Mouse (Mus musculus): ENCODE results near the gene Dnah10. TPM values are rescaled to one million over a fixed set of nuclear protein-coding genes. Genes with fewer than 3 reads are reported as not detected.

The Dnah10 gene
- total and polyA plus RNA-seq, 2 experiments: not detected

DNA sequence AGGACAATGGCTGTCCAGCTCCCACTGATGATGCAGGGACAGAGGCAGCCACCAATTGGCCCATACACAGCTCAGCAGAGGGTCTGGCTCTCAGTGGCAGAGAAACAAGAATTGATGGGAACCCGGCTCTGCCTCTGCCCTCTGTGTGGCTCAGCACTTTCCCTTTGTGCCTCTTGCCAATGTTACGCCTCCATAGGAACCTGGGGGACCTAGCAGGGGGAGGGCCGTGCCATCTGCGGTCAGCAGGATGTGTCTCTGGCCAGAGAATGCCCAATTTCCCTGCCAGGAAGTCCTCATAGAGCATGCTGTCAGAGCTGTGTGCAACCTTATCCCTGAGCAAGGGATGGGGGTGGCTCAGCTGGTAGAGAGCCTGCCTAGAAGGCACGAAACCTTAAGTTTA is 89.9 kb downstream of the Dnah10 start:
- H3K79me2 ChIP-seq (ENCODE audit: control insufficient read depth, insufficient read depth, low read length): no peaks in the 10 kb centered on the region
- no peaks in the 10 kb centered on the region for H3K36me3 ChIP-seq (ENCODE audit: control insufficient read depth, insufficient read depth, low read length)
- no peak overlapping the region for H3K27ac ChIP-seq (replicated peaks; ENCODE audit: insufficient read depth, low read depth, low read length)
- no peak overlapping the region for H3K4me3 ChIP-seq (ENCODE audit: insufficient read depth, low read depth, low read length)
- no peaks in the 10 kb centered on the region for H3K4me1 ChIP-seq (ENCODE audit: control insufficient read depth, insufficient read depth, low read length)
- H3K27me3 ChIP-seq (ENCODE audit: control insufficient read depth, insufficient read depth, low read length): no peaks in the 10 kb centered on the region
- DNase-seq (ENCODE audit: extremely low read depth, low read depth, low spot score): no peak
- no peak overlapping the region for H3K9ac ChIP-seq (ENCODE audit: low read depth, low read length)
- 73% methylated on average over 5 of the region's 5 CpGs for WGBS
- TF ChIP-seq POLR2A (IDR thresholded peaks at IDR 0.05; ENCODE audit: extremely low read depth, insufficient read depth, low read length): no peak
- TF ChIP-seq CTCF (IDR thresholded peaks at IDR 0.05; ENCODE audit: low read depth, low read length): no peak

- no peak for TF ChIP-seq CTCF (IDR thresholded peaks at IDR 0.05; ENCODE audit: low read depth, low read length)
- no peak for TF ChIP-seq POLR2A (IDR thresholded peaks at IDR 0.05; ENCODE audit: extremely low read depth, insufficient read depth, low read length)
- Histone ChIP-seq H3K27me3 (ENCODE audit: control insufficient read depth, insufficient read depth, low read length) (no peaks in the 10 kb centered on the region), H3K4me3 (ENCODE audit: insufficient read depth, low read depth, low read length) (no peak overlapping the region), H3K27ac (replicated peaks; ENCODE audit: insufficient read depth, low read depth, low read length) (no peak overlapping the region), H3K79me2 (ENCODE audit: control insufficient read depth, insufficient read depth, low read length) (no peaks in the 10 kb centered on the region), H3K4me1 (ENCODE audit: control insufficient read depth, insufficient read depth, low read length) (no peaks in the 10 kb centered on the region), H3K36me3 (ENCODE audit: control insufficient read depth, insufficient read depth, low read length) (no peaks in the 10 kb centered on the region), H3K9ac (ENCODE audit: low read depth, low read length) (no peak overlapping the region)
- WGBS: 79% methylated on average over 15 of the region's 15 CpGs
- no peak for DNase-seq (ENCODE audit: extremely low read depth, low read depth, low spot score)
These were observed 92.2 kb downstream of the Dnah10 start for GRCm38 (mm10) chr5:124817050-124817449.

DNA sequence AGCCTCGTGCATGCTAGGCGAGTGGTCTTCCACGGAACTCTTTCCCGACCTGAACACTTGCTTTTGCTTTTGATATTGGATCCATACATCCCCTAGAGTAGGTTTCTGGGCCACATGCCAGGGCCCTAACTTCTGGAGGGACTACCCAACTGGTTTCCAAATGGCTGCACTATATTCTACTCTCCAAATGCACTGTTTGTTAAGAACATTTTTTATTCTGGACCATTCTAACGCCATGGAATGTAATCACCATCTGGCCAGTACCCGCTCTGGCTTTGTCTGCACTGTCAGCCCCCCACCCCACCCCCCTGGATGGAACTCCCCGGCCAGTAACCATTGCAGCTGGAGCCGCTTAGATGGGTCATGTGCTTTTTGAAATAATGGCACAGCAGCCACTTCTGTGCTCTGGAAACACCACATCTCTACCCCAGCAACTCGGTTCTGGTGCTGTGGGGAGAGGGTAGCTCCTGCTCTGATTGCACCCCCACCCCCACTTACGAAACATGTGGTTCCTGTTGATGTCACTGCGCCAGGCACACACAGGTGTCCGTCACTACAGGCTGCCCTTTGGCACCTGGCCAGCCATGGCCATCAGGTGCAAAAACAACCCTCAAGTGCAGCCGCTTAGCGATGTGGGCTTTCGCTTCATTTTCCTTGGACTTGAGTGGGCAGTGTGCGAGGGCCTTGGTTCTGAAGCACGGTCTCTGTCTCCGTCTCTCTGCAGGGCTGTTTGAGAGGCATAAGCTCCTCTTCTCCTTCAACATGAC is 97.4 kb downstream of the Dnah10 start:
- H3K4me1 ChIP-seq (ENCODE audit: control insufficient read depth, insufficient read depth, low read length): no peaks in the 10 kb centered on the region
- no peaks in the 10 kb centered on the region for H3K79me2 ChIP-seq (ENCODE audit: control insufficient read depth, insufficient read depth, low read length)
- no peak for TF ChIP-seq CTCF (IDR thresholded peaks at IDR 0.05; ENCODE audit: low read depth, low read length)
- TF ChIP-seq POLR2A (IDR thresholded peaks at IDR 0.05; ENCODE audit: extremely low read depth, insufficient read depth, low read length): no peak
- no peak for DNase-seq (ENCODE audit: extremely low read depth, low read depth, low spot score)
- WGBS: 82% methylated on average over 18 of the region's 18 CpGs
- no peak overlapping the region for H3K4me3 ChIP-seq (ENCODE audit: insufficient read depth, low read depth, low read length)
- H3K27me3 ChIP-seq (ENCODE audit: control insufficient read depth, insufficient read depth, low read length): no peaks in the 10 kb centered on the region
- H3K27ac ChIP-seq (replicated peaks; ENCODE audit: insufficient read depth, low read depth, low read length): no peak overlapping the region
- H3K36me3 ChIP-seq (ENCODE audit: control insufficient read depth, insufficient read depth, low read length): no peaks in the 10 kb centered on the region
- H3K9ac ChIP-seq (ENCODE audit: low read depth, low read length): no peak overlapping the region

DNA sequence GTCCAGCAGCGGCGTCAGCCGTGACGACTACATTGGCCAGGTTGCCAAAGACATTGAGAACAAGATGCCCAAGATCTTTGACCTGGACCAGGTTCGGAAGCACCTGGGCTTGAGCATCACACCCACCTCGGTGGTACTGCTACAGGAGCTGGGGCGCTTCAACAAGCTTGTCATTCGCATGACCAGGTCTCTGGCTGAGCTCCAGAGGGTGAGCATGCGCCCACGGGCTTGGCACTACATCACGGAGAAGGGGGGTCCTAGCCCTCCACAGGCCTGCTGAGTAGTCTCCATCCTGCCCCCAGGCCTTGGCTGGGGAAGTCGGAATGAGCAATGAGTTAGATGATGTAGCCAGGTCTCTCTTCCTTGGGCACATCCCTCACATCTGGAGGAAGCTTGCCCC is 105.4 kb downstream of the Dnah10 start:
- H3K79me2 ChIP-seq (ENCODE audit: control insufficient read depth, insufficient read depth, low read length): no peaks in the 10 kb centered on the region
- H3K27me3 ChIP-seq (ENCODE audit: control insufficient read depth, insufficient read depth, low read length): no peaks in the 10 kb centered on the region
- no peak overlapping the region for H3K9ac ChIP-seq (ENCODE audit: low read depth, low read length)
- no peaks in the 10 kb centered on the region for H3K36me3 ChIP-seq (ENCODE audit: control insufficient read depth, insufficient read depth, low read length)
- WGBS: 91% methylated on average over 12 of the region's 12 CpGs
- DNase-seq (ENCODE audit: extremely low read depth, low read depth, low spot score): no peak
- TF ChIP-seq POLR2A (IDR thresholded peaks at IDR 0.05; ENCODE audit: extremely low read depth, insufficient read depth, low read length) (no peak), CTCF (IDR thresholded peaks at IDR 0.05; ENCODE audit: low read depth, low read length) (no peak)
- H3K4me3 ChIP-seq (ENCODE audit: insufficient read depth, low read depth, low read length): no peak overlapping the region
- H3K4me1 ChIP-seq (ENCODE audit: control insufficient read depth, insufficient read depth, low read length): no peaks in the 10 kb centered on the region
- no peak overlapping the region for H3K27ac ChIP-seq (replicated peaks; ENCODE audit: insufficient read depth, low read depth, low read length)

- 93% methylated on average over 15 of the region's 15 CpGs for WGBS
- Histone ChIP-seq H3K36me3 (ENCODE audit: control insufficient read depth, insufficient read depth, low read length) (no peaks in the 10 kb centered on the region), H3K9ac (ENCODE audit: low read depth, low read length) (no peak overlapping the region)
These were observed 110.3 kb downstream of the Dnah10 start for GRCm38 (mm10) chr5:124835218-124835617.

GRCm38 (mm10) chr5:124836075-124836474 is 111.2 kb downstream of the Dnah10 start:
- TF ChIP-seq POLR2A (IDR thresholded peaks at IDR 0.05; ENCODE audit: extremely low read depth, insufficient read depth, low read length) (no peak), CTCF (IDR thresholded peaks at IDR 0.05; ENCODE audit: low read depth, low read length) (no peak)
- Histone ChIP-seq H3K9ac (ENCODE audit: low read depth, low read length) (no peak overlapping the region), H3K4me3 (ENCODE audit: insufficient read depth, low read depth, low read length) (no peak overlapping the region), H3K36me3 (ENCODE audit: control insufficient read depth, insufficient read depth, low read length) (no peaks in the 10 kb centered on the region), H3K27me3 (ENCODE audit: control insufficient read depth, insufficient read depth, low read length) (no peaks in the 10 kb centered on the region), H3K27ac (replicated peaks; ENCODE audit: insufficient read depth, low read depth, low read length) (no peak overlapping the region), H3K4me1 (ENCODE audit: control insufficient read depth, insufficient read depth, low read length) (no peaks in the 10 kb centered on the region), H3K79me2 (ENCODE audit: control insufficient read depth, insufficient read depth, low read length) (no peaks in the 10 kb centered on the region)
- no peak for DNase-seq (ENCODE audit: extremely low read depth, low read depth, low spot score)
- 88% methylated on average over 10 of the region's 10 CpGs for WGBS

More at GRCm38 (mm10) chr5:124835218-124835617, 110.3 kb downstream of the Dnah10 start:
- Histone ChIP-seq H3K4me3 (ENCODE audit: insufficient read depth, low read depth, low read length) (no peak overlapping the region), H3K27me3 (ENCODE audit: control insufficient read depth, insufficient read depth, low read length) (no peaks in the 10 kb centered on the region), H3K27ac (replicated peaks; ENCODE audit: insufficient read depth, low read depth, low read length) (no peak overlapping the region), H3K79me2 (ENCODE audit: control insufficient read depth, insufficient read depth, low read length) (no peaks in the 10 kb centered on the region), H3K4me1 (ENCODE audit: control insufficient read depth, insufficient read depth, low read length) (no peaks in the 10 kb centered on the region)
- no peak for TF ChIP-seq CTCF (IDR thresholded peaks at IDR 0.05; ENCODE audit: low read depth, low read length)
- no peak for DNase-seq (ENCODE audit: extremely low read depth, low read depth, low spot score)

Data from liver, adult 2 months (tissue).